Mouse (Mus musculus): ENCODE data around the gene Megf11. TPM values are rescaled to one million over a fixed set of nuclear protein-coding genes. Genes with fewer than 3 reads are reported as not detected.

The Megf11 gene
- 1 to 10 TPM; 1.6 to 2.0 TPM for total RNA-seq (2021)
- polyA plus RNA-seq (2012; rRNA removed), result 0.33 and 0.41 TPM in 2 replicates
- long read RNA-seq, result 0 reads

DNA sequence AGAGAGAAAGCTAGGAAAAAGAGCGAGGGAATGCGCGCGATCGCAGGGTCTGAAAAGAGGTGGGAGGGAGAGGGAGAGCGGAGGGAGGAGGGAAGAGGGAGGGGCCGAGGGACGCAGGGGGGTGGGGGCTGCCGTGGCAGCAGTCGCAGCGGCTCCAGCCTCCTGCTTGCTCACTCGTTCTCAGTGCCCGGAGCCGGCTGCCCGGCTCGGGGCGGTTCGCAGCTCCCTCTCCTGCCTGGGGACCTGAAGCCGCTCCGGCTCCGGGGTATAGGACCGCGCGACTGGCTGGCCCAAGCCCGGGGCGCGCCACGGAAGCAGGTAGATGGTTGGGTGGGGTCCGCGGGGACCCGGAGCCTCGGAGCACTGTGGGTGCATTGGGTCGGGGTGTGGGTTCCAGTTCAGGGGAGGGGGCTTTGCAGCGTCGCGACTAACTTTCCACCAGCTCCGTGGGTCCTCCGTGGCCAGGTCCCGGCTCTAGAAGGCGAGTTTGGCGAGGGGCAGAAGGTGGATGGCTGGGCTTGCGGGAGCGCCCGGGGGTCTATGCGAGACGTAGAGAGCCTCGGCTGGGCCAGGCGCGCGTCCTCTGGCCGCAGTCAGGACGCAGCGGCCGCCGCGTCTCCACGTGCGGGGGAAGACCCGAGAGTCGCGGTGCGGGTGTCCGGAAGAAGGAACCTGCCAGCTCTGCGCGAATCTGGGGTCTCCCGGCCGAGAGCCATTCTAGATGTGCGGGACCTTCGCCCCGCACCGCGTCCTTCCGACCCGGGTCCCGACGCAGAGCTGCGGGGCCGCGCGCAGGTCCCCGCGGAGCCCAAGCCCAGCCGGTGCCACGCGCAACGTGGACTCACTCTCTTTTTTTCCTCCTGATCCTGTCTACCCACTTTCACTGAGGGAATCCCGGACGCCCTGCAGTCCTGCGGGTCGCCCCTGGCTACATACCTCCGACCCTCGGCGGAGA, at the start of gene Megf11:
Gene Megf11 (plus strand): TSS at position 116 of the 955 bp plus-strand sequence.
- peaks cover 16% of the 10 kb centered on the region for H3K27me3 ChIP-seq (ENCODE audit: control insufficient read depth, insufficient read depth, low read length)
- WGBS, result under 1% methylated on average over 91 of the region's 93 CpGs
- no peaks in the 10 kb centered on the region for H3K4me1 ChIP-seq (ENCODE audit: control insufficient read depth, insufficient read depth, low read length)
- no peak for TF ChIP-seq EP300 (IDR thresholded peaks at IDR 0.05; ENCODE audit: insufficient read depth, low read depth, low read length)
- no peak for TF ChIP-seq POLR2A (IDR thresholded peaks at IDR 0.05; ENCODE audit: insufficient read depth, low read depth, low read length)
- TF ChIP-seq CTCF (IDR thresholded peaks at IDR 0.05), result no peak
- no peak within 1 kb of the TSS for H3K9ac ChIP-seq (ENCODE audit: low read depth, low read length)
- peak within 1 kb of the TSS; percentile 39 for H3K4me3 ChIP-seq
- H3K36me3 ChIP-seq (ENCODE audit: control insufficient read depth, insufficient read depth, low read length), result no peaks in the 10 kb centered on the region
- H3K79me2 ChIP-seq (replicated peaks; ENCODE audit: control insufficient read depth, insufficient read depth, low read length), result no peaks in the 10 kb centered on the region
- H3K27ac ChIP-seq, result no peak within 1 kb of the TSS
- intact Hi-C loops (cut with DNase I), result no loop called here
- DNase-seq, result peak; percentile 11 to 25

- peaks cover 2% of the 10 kb centered on the region; the same call in 1 of the 2 replicates for H3K79me2 ChIP-seq (replicated peaks; ENCODE audit: control insufficient read depth, insufficient read depth, low read length)
- no peak overlapping the region for H3K4me3 ChIP-seq
- DNase-seq, result no peak
- H3K4me1 ChIP-seq (ENCODE audit: control insufficient read depth, insufficient read depth, low read length), result peaks cover 2% of the 10 kb centered on the region; the same call in 1 of the 2 replicates
- 89% methylated on average over 6 of the region's 6 CpGs for WGBS
- peaks cover 7% of the 10 kb centered on the region for H3K36me3 ChIP-seq (ENCODE audit: control insufficient read depth, insufficient read depth, low read length)
- no peak overlapping the region for H3K9ac ChIP-seq (ENCODE audit: low read depth, low read length)
- no peak for TF ChIP-seq CTCF (IDR thresholded peaks at IDR 0.05)
- no peak for TF ChIP-seq POLR2A (IDR thresholded peaks at IDR 0.05; ENCODE audit: insufficient read depth, low read depth, low read length)
- TF ChIP-seq EP300 (IDR thresholded peaks at IDR 0.05; ENCODE audit: insufficient read depth, low read depth, low read length), result no peak
- intact Hi-C loops (cut with DNase I), result no loop called here
- H3K27me3 ChIP-seq (ENCODE audit: control insufficient read depth, insufficient read depth, low read length), result no peaks in the 10 kb centered on the region
- H3K27ac ChIP-seq, result no peak overlapping the region
These were observed 49.6 kb upstream of the Megf11 start for GRCm38 (mm10) chr9:64335825-64336224.

GRCm38 (mm10) chr9:64339361-64339760, 46.1 kb upstream of the Megf11 start:
- no peak overlapping the region for H3K4me3 ChIP-seq
- no peak overlapping the region for H3K27ac ChIP-seq
- H3K9ac ChIP-seq (ENCODE audit: low read depth, low read length), result peak overlapping the region; percentile 100; the same call in 1 of the 2 replicates
- no peaks in the 10 kb centered on the region for H3K27me3 ChIP-seq (ENCODE audit: control insufficient read depth, insufficient read depth, low read length)
- peaks cover 9% of the 10 kb centered on the region for H3K36me3 ChIP-seq (ENCODE audit: control insufficient read depth, insufficient read depth, low read length)
- intact Hi-C loops (cut with DNase I), result no loop called here
- peaks cover 2% of the 10 kb centered on the region; the same call in 1 of the 2 replicates for H3K4me1 ChIP-seq (ENCODE audit: control insufficient read depth, insufficient read depth, low read length)
- DNase-seq, result no peak
- WGBS, result 44% methylated on average over 8 of the region's 8 CpGs
- no peak for TF ChIP-seq POLR2A (IDR thresholded peaks at IDR 0.05; ENCODE audit: insufficient read depth, low read depth, low read length)
- no peak for TF ChIP-seq CTCF (IDR thresholded peaks at IDR 0.05)
- TF ChIP-seq EP300 (IDR thresholded peaks at IDR 0.05; ENCODE audit: insufficient read depth, low read depth, low read length), result no peak
- 0 out of 2 replicates have a peak, but pooled peaks cover 2% of the 10 kb centered on the region for H3K79me2 ChIP-seq (replicated peaks; ENCODE audit: control insufficient read depth, insufficient read depth, low read length)

- 0 out of 2 replicates have a peak, but pooled peaks cover 2% of the 10 kb centered on the region for H3K79me2 ChIP-seq (replicated peaks; ENCODE audit: control insufficient read depth, insufficient read depth, low read length)
- peaks cover 9% of the 10 kb centered on the region for H3K36me3 ChIP-seq (ENCODE audit: control insufficient read depth, insufficient read depth, low read length)
- intact Hi-C loops (cut with DNase I), result loop anchor here (2.0 to 5.0 kb wide), 4 partner anchors 58 to 620 kb away; partner anchors contain the start of genes Ints14, Rab11a and Tipin
- H3K27me3 ChIP-seq (ENCODE audit: control insufficient read depth, insufficient read depth, low read length), result no peaks in the 10 kb centered on the region
- TF ChIP-seq CTCF (IDR thresholded peaks at IDR 0.05), result peak; percentile 39
- TF ChIP-seq EP300 (IDR thresholded peaks at IDR 0.05; ENCODE audit: insufficient read depth, low read depth, low read length), result 0 out of 2 replicates have a peak, but pooled peaks have one; percentile 16
- TF ChIP-seq POLR2A (IDR thresholded peaks at IDR 0.05; ENCODE audit: insufficient read depth, low read depth, low read length), result peak; percentile 78
- H3K4me1 ChIP-seq (ENCODE audit: control insufficient read depth, insufficient read depth, low read length), result peaks cover 2% of the 10 kb centered on the region; the same call in 1 of the 2 replicates
- peak; percentile 85 to 87 for DNase-seq
- H3K27ac ChIP-seq, result peak overlapping the region; percentile 98
- peak overlapping the region; percentile 100 for H3K9ac ChIP-seq (ENCODE audit: low read depth, low read length)
- H3K4me3 ChIP-seq, result peak overlapping the region; percentile 86
- WGBS, result under 1% methylated on average over 85 of the region's 85 CpGs
These were observed 44.8 kb upstream of the Megf11 start for GRCm38 (mm10) chr9:64340351-64341253.

GRCm38 (mm10) chr9:64341254-64341566, 44.2 kb upstream of the Megf11 start, which contains the start of gene Dis3l:
Gene Dis3l (minus strand): TSS chr9:64341288.
- 4% methylated on average over 16 of the region's 16 CpGs for WGBS
- Histone ChIP-seq H3K79me2 (replicated peaks; ENCODE audit: control insufficient read depth, insufficient read depth, low read length) (0 out of 2 replicates have a peak, but pooled peaks cover 2% of the 10 kb centered on the region), H3K27me3 (ENCODE audit: control insufficient read depth, insufficient read depth, low read length) (no peaks in the 10 kb centered on the region), H3K9ac (ENCODE audit: low read depth, low read length) (peak within 1 kb of the TSS; percentile 100), H3K4me1 (ENCODE audit: control insufficient read depth, insufficient read depth, low read length) (peaks cover 2% of the 10 kb centered on the region; the same call in 1 of the 2 replicates), H3K4me3 (peak within 1 kb of the TSS; percentile 86), H3K27ac (peak within 1 kb of the TSS; percentile 98), H3K36me3 (ENCODE audit: control insufficient read depth, insufficient read depth, low read length) (peaks cover 9% of the 10 kb centered on the region)
- TF ChIP-seq EP300 (IDR thresholded peaks at IDR 0.05; ENCODE audit: insufficient read depth, low read depth, low read length), result no peak
- TF ChIP-seq CTCF (IDR thresholded peaks at IDR 0.05), result no peak
- intact Hi-C loops (cut with DNase I), result loop anchor here (2.0 to 5.0 kb wide), 4 partner anchors 59 to 620 kb away; partner anchors contain the start of genes Ints14, Rab11a and Tipin
- no peak for DNase-seq
